Mouse (Mus musculus) T-helper 17 cell (primary cell): Measurements from ENCODE around the gene Ncf2.
"Not testable (repeated sequence)": the region's sequence is repeated elsewhere in the genome, so short reads cannot be mapped to it uniquely, and the experiment has no call there.

Experiments used
- in situ Hi-C, 2 experiments: fragments of 300-600 bp; cut with MboI, MseI; formaldehyde crosslinking; loops; 1 replicate in 1 of 2; 2 replicates in 1 of 2; pipeline ENCODE4 v1.15.1; 2025; ENCODE audit warnings: high pct_unique_total_duplicates in 2 of 2

Gene Ncf2

DNA sequence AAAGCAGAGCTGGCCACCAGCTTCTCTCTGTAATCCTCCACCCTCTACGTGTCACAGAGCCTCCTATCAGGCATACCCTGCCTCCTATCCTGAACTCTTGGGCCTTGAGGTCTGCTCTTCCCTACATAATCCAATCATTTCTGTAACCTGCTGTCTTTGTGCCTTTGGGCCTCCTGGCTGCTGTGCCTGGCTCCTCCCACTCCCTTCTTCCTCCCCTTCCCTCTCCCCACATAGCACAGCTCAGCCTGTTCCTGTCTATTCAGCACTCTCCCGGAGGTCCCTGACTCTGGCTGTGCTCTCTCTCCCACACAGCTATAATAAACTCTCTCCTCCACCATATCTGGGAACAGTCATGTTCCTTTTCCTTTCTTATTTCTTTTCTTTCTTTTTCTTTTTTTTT is at the start of gene Ncf2:
Gene Ncf2, plus strand, starts transcription at position 298 of the 400 bp plus-strand sequence.
- in situ Hi-C loops: loop anchor here in 1 of 2 experiments (25.0 kb wide), 1 partner anchor 262 kb away; no protein-coding TSS in a partner anchor

- in situ Hi-C loops: no loop called here
Observed at GRCm38 (mm10) chr1:152750312-152750965, 49.6 kb upstream of the Ncf2 start, which contains the start of gene Apobec4. TSS of gene Apobec4 (plus strand) at chr1:152750551.

DNA sequence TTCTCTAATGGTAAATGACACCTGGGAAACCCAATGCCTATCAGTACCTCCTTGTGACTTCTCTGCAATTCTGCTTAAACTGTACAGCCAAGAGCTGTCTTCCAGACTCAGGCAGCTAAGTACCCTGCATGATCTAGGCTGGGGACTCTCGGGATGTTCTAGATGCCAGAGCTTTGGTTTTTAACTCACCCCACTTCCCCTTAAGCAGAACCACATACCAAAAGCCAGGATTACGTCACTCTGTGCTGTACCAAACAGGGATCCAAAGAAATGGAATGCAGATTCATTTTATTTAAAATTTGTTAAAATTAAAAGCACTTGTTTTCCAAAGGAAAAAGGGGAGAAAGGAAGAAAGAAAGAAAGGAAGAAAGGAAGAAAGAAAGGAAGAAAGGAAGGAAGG is 38.2 kb upstream of the Ncf2 start:
- in situ Hi-C loops: no loop called here

- in situ Hi-C loops: no loop called here
Observed at GRCm38 (mm10) chr1:152766032-152766772, 33.8 kb upstream of the Ncf2 start, which contains the start of the genes Rgl1 and Arpc5. TSS of gene Rgl1 (minus strand) at chr1:152766351. TSS of gene Arpc5 (plus strand) at chr1:152766542.

DNA sequence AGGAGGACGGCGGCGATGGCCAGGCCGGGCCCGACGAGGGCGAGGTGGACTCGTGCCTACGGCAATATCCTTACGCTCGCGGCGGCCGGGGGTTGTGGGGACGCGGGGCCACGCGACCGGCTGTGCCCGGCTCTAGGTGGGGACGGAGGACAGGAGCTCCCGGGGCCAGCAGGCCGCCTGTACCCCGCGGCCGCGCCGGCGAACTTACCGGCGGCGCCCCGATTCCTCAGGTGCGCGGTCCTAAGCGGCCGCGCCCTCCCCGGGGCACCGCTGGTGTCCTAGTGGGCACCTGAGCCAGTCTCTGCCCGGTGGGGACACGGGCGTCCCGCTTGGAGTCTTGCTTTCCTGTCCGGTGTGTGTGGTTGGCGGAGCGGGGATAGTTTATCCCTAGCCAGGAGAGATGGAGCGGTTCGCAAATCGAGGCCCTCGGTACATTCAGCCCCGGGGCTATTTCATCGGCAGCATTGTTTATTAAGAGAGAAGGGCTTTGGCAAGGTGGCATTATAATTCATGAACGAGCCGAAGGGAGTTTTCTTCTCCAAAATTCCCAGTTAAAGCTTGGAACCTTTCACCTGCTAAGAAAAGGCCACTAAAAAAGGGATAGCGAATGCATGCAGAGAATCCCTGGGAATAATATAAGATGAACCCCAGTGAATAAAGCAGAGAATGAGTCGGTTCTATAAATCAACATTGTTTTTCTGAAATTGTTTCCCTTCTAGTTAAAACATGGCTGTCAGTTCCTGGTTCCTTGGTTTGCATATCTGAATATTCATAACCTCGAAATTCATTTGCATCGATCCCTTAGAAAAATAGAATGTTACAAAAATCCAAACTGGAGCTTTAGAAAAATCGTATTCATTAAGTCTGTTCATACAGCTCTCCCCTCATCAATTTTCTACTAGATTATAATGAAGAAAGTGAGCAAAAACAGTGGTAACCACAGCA is 32.9 kb upstream of the Ncf2 start:
- in situ Hi-C loops: no loop called here

DNA sequence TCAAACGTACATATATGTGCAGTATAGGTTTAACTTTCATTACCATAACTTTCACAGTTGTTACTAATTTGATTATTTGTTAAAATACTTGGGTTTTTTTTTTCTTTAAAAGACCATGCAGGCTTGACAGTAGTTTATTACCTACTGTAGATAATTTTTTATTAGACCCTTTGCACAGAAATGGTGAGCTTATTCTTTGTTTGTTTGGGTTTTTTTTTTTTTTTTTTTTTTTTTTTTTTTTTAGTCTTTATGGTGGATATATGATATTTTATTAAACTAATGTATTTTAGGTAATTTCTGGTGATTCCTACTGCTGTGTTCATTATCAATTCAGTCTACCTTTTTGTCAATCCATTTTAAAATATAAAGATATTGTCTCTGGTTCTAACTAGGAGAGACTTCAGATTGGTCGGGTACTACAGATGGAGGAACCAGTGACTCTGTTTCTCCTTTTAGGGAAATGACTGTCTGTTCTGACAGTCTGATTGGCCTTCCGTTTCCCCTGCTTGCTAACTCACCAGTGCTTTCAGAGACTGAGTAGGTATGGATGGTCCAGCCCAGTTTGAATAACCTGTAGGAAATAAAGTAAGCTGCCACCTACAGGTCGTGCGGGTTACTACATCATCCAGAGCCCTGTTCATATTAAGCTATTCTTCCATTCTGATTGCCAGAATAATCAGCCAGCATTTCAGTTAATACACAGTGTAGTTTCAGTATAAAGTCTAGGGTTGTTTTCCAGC is 32.1 kb upstream of the Ncf2 start:
- in situ Hi-C loops: no loop called here

DNA sequence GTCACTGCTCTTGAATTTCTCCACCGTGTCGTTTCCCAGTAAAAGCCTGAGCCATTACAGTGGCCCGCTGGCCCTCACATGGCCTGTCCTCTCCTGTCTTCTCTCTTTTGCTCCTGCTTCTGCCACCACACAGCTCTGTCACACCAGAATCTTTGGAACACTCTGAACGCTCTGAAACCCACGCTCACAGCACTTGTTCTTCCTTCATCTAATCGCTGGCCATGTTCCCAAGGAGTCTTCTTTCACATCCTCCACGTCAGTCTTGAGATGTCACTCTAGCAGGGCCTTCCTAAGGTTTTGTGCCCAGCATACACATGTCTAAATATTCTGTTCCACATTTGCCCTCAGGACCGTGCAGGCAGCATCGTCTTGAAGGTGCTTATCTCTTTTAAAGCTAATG is 29.0 kb upstream of the Ncf2 start:
- in situ Hi-C loops: no loop called here

- in situ Hi-C loops: not testable (repeated sequence)
Observed at GRCm38 (mm10) chr1:152774601-152775000, 25.4 kb upstream of the Ncf2 start.

GRCm38 (mm10) chr1:152779071-152779737 is 20.8 kb upstream of the Ncf2 start:
- in situ Hi-C loops: loop anchor here in 1 of 2 experiments (25.0 kb wide), 1 partner anchor 283 kb away; no protein-coding TSS in a partner anchor

DNA sequence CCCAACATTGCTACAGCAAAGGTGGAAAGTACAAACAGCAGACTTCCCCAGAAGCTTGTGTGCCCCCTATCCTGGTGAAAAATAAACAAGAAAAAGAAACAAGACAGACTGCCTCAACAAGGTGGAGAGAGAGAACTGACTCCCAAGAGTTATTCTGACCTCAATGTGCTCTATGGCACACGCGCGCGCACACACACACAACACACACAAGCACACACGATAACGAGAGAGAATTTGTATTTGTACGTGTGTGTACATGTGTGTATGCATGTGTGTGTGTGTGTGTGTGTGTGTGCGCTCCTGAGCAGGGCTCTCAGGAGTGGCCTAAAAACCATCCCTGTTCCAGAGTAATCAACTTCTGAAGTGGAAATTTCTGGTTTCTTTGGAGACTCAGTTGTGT is 15.4 kb upstream of the Ncf2 start:
- in situ Hi-C loops: loop anchor here in 1 of 2 experiments (25.0 kb wide), 1 partner anchor 278 kb away; no protein-coding TSS in a partner anchor

DNA sequence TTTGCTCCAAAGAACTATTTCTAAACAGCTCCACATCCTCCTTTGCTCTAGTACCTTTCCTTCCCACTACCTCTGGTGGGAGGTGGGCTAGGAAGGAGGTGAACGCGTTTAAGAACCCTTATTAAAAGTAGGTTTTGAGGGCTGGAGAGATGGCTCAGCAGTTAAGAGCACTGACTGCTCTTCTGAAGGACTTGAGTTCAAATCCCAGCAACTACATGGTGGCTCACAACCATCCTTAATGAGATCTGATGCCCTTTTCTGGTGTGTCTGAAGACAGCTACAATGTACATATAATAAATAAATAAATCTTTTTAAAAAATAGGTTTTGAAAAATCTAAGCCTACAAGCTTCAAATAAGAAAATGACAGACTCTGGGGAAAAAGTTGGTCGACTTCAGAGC is 14.5 kb upstream of the Ncf2 start:
- in situ Hi-C loops: loop anchor here in 1 of 2 experiments (25.0 kb wide), 1 partner anchor 277 kb away; no protein-coding TSS in a partner anchor

DNA sequence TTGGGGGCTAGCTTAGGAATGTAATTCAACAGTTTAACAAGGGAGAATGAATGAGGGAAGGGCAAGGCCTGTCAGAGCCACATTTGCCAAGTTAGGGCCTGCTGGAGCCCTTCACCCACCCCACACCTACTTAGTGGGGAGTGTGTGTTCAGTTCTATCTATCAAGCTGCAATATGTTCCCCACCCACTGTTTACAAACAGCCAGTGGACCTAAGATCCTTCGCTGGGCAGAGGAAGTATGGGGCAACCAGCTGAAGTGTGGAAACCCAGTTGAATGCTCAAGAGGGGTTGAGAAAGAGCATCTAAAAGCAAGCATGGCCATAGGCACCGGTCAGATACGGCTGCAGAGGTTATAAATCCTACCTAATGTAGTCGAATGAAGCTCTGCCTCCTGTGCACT is 13.0 kb upstream of the Ncf2 start:
- in situ Hi-C loops: loop anchor here in 1 of 2 experiments (25.0 kb wide), 1 partner anchor 275 kb away; no protein-coding TSS in a partner anchor

DNA sequence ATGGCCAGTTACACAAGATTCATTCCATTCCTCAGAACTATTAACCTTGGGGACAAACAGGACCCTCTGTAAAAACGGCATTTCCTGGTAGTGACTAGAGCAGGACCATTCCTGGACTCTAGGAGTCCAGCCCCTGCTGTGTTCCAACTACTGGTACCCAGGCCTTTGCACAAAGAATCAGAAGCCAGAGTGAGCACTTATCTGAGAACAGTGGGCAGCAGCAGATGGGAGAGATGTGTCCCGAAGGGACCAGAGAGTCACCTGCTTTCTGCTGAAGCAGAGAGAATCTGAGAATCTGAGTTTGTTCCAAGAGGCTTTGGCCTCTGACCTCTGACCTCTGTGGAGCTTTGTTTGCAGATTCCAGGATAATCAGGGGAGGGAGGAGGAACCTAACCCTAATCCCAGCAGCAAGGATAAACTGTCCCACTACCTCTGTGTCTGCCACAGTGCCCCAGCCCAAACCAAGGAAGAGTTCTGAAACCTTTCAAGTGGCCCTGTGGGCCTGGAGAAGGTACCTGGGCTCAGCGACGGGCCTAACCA is 11.8 kb upstream of the Ncf2 start:
- in situ Hi-C loops: loop anchor here in 1 of 2 experiments (25.0 kb wide), 1 partner anchor 274 kb away; no protein-coding TSS in a partner anchor

DNA sequence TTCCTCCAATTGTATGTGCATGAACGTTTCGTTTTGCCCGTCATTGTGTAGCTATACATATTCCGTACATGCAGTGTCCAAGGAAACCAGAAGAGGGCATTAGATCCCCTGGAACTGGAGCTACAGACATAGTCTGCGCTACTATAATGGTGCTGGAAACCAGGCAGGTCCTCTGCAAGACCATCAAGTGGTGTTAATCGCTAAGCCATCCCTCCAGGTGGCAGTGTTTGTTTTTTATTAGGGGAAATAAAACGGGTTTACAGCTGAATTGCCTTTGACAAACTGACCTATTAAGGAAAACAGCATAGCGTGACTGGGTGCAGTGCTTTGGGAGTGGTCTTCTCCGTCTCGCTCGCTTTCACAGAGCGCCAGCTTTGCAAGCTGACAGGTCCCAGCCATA is 9.7 kb upstream of the Ncf2 start:
- in situ Hi-C loops: loop anchor here (5.0 to 25.0 kb wide), 2 partner anchors 97 to 272 kb away; no protein-coding TSS in a partner anchor

GRCm38 (mm10) chr1:152790821-152791220 is 9.2 kb upstream of the Ncf2 start:
- in situ Hi-C loops: loop anchor here (5.0 to 25.0 kb wide), 2 partner anchors 96 to 271 kb away; no protein-coding TSS in a partner anchor

- in situ Hi-C loops: loop anchor here (5.0 to 25.0 kb wide), 2 partner anchors 96 to 271 kb away; no protein-coding TSS in a partner anchor
Observed at GRCm38 (mm10) chr1:152791269-152791668, 8.7 kb upstream of the Ncf2 start.

GRCm38 (mm10) chr1:152792736-152793494 is 7.1 kb upstream of the Ncf2 start:
- in situ Hi-C loops: loop anchor here (5.0 to 25.0 kb wide), 2 partner anchors 94 to 269 kb away; no protein-coding TSS in a partner anchor

- in situ Hi-C loops: loop anchor here (5.0 to 25.0 kb wide), 2 partner anchors 94 to 269 kb away; no protein-coding TSS in a partner anchor
Observed at GRCm38 (mm10) chr1:152793495-152794130, 6.4 kb upstream of the Ncf2 start.
